Mouse (Mus musculus): ENCODE data around the gene Rasal1. TPM values are rescaled to one million over a fixed set of nuclear protein-coding genes. Genes with fewer than 3 reads are reported as not detected.

The Rasal1 gene
- polyA plus RNA-seq (2014; fragmentation: Nextera tagmentation; extraction: Ambion mirVana) = 0.16 and 0.48 TPM in 2 replicates

GRCm38 (mm10) chr5:120648569-120649373 lies at the start of gene Rasal1:
Gene Rasal1, plus strand, starts transcription at chr5:120648812.
- Histone ChIP-seq H3K4me2 (ENCODE audit: low read depth, severe bottlenecking) (peak within 1 kb of the TSS; percentile 28; the same call in 1 of the 2 replicates), H3K4me1 (ENCODE audit: control insufficient read depth, insufficient read depth, low read length) (peaks cover 7% of the 10 kb centered on the region; the same call in 1 of the 2 replicates), H3K4me3 (ENCODE audit: low read depth, low read length) (0 out of 2 replicates have a peak within 1 kb of the TSS, but pooled peaks have one; percentile 8), H3K27ac (replicated peaks; ENCODE audit: low read depth, low read length) (no peak within 1 kb of the TSS), H3K9ac (ENCODE audit: low read length) (no peak within 1 kb of the TSS), H3K27me3 (ENCODE audit: control insufficient read depth, insufficient read depth, low read length) (peaks cover 35% of the 10 kb centered on the region), H3K9me3 (ENCODE audit: control insufficient read depth, low read length) (no peaks in the 10 kb centered on the region), H3K36me3 (ENCODE audit: control insufficient read depth, insufficient read depth, low read length) (no peaks in the 10 kb centered on the region)
- peak; percentile 67; the same call in 1 of the 2 replicates for ATAC-seq (ENCODE audit: insufficient number of reproducible peaks, low FRiP score, low TSS enrichment, low read depth)
- peak; percentile 53 for DNase-seq (ENCODE audit: low spot score)
- 1% methylated on average over 51 of the region's 53 CpGs for WGBS

- no peak for DNase-seq (ENCODE audit: low spot score)
- H3K4me1 ChIP-seq (ENCODE audit: control insufficient read depth, insufficient read depth, low read length) = no peaks in the 10 kb centered on the region
- no peaks in the 10 kb centered on the region for H3K9me3 ChIP-seq (ENCODE audit: control insufficient read depth, low read length)
- H3K4me2 ChIP-seq (ENCODE audit: low read depth, severe bottlenecking) = no peak overlapping the region
- no peak for ATAC-seq (ENCODE audit: insufficient number of reproducible peaks, low FRiP score, low TSS enrichment, low read depth)
- H3K4me3 ChIP-seq (ENCODE audit: low read depth, low read length) = no peak overlapping the region
- H3K36me3 ChIP-seq (ENCODE audit: control insufficient read depth, insufficient read depth, low read length) = no peaks in the 10 kb centered on the region
- no peak overlapping the region for H3K9ac ChIP-seq (ENCODE audit: low read length)
- H3K27me3 ChIP-seq (ENCODE audit: control insufficient read depth, insufficient read depth, low read length) = no peaks in the 10 kb centered on the region
- 89% methylated on average over 6 of the region's 6 CpGs for WGBS
- no peak overlapping the region for H3K27ac ChIP-seq (replicated peaks; ENCODE audit: low read depth, low read length)
Measured at GRCm38 (mm10) chr5:120599625-120600024, 49.0 kb upstream of the Rasal1 start.

DNA sequence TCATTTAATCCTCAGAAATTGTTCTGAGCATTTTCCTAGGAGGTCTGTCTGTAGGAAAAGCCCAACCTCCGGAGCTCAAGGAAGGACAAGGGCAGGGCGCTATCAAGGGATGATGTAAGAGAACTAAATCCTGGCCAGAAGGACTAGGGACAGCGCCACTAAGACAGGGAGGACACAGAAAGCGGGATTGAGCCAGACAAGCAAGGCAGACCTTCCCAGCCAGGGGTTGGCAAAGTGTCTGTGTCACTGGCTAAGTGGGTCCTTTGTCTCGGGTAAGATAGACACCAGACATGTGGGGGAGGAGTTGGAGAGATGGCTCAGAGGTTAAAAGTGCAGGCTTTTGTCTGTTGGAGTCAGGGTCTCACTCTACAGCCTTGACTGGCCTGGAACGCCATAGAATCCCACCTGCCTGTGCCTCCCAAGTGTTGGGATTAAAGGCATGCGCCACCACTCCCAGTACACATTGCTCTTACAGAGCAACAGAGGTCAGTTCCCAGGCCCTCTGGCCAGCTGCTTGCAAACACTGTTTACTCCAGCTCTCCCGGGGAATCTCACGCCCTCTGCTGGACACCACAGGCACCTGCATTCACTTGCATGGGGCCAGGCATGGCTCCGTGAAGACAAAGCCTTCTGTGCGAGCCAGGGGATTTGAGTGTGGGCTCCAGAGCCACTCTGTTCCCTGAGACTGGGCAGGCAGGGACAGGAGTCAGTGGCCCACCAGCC lies 47.5 kb upstream of the Rasal1 start:
- Histone ChIP-seq H3K4me3 (ENCODE audit: low read depth, low read length) (no peak overlapping the region), H3K9me3 (ENCODE audit: control insufficient read depth, low read length) (no peaks in the 10 kb centered on the region), H3K27me3 (ENCODE audit: control insufficient read depth, insufficient read depth, low read length) (no peaks in the 10 kb centered on the region), H3K27ac (replicated peaks; ENCODE audit: low read depth, low read length) (no peak overlapping the region), H3K9ac (ENCODE audit: low read length) (no peak overlapping the region), H3K4me2 (ENCODE audit: low read depth, severe bottlenecking) (no peak overlapping the region), H3K36me3 (ENCODE audit: control insufficient read depth, insufficient read depth, low read length) (no peaks in the 10 kb centered on the region), H3K4me1 (ENCODE audit: control insufficient read depth, insufficient read depth, low read length) (no peaks in the 10 kb centered on the region)
- ATAC-seq (ENCODE audit: insufficient number of reproducible peaks, low FRiP score, low TSS enrichment, low read depth) (no peak), DNase-seq (ENCODE audit: low spot score) (peak; percentile 57)
- 60% methylated on average over 11 of the region's 11 CpGs for WGBS

- DNase-seq (ENCODE audit: low spot score) (no peak), ATAC-seq (ENCODE audit: insufficient number of reproducible peaks, low FRiP score, low TSS enrichment, low read depth) (no peak)
- no peak overlapping the region for H3K9ac ChIP-seq (ENCODE audit: low read length)
- WGBS = 89% methylated on average over 12 of the region's 12 CpGs
- H3K27me3 ChIP-seq (ENCODE audit: control insufficient read depth, insufficient read depth, low read length) = no peaks in the 10 kb centered on the region
- no peaks in the 10 kb centered on the region for H3K9me3 ChIP-seq (ENCODE audit: control insufficient read depth, low read length)
- H3K4me1 ChIP-seq (ENCODE audit: control insufficient read depth, insufficient read depth, low read length) = no peaks in the 10 kb centered on the region
- H3K4me2 ChIP-seq (ENCODE audit: low read depth, severe bottlenecking) = no peak overlapping the region
- no peaks in the 10 kb centered on the region for H3K36me3 ChIP-seq (ENCODE audit: control insufficient read depth, insufficient read depth, low read length)
- no peak overlapping the region for H3K4me3 ChIP-seq (ENCODE audit: low read depth, low read length)
- H3K27ac ChIP-seq (replicated peaks; ENCODE audit: low read depth, low read length) = no peak overlapping the region
Measured at GRCm38 (mm10) chr5:120602210-120602609, 46.4 kb upstream of the Rasal1 start.

- Histone ChIP-seq H3K36me3 (ENCODE audit: control insufficient read depth, insufficient read depth, low read length) (no peaks in the 10 kb centered on the region), H3K4me1 (ENCODE audit: control insufficient read depth, insufficient read depth, low read length) (no peaks in the 10 kb centered on the region), H3K9me3 (ENCODE audit: control insufficient read depth, low read length) (no peaks in the 10 kb centered on the region), H3K4me3 (ENCODE audit: low read depth, low read length) (no peak overlapping the region), H3K4me2 (ENCODE audit: low read depth, severe bottlenecking) (no peak overlapping the region), H3K27me3 (ENCODE audit: control insufficient read depth, insufficient read depth, low read length) (no peaks in the 10 kb centered on the region), H3K9ac (ENCODE audit: low read length) (no peak overlapping the region), H3K27ac (replicated peaks; ENCODE audit: low read depth, low read length) (no peak overlapping the region)
- ATAC-seq (ENCODE audit: insufficient number of reproducible peaks, low FRiP score, low TSS enrichment, low read depth) (no peak), DNase-seq (ENCODE audit: low spot score) (no peak)
- 65% methylated on average over 7 of the region's 7 CpGs for WGBS
Measured at GRCm38 (mm10) chr5:120603515-120603914, 45.1 kb upstream of the Rasal1 start.

DNA sequence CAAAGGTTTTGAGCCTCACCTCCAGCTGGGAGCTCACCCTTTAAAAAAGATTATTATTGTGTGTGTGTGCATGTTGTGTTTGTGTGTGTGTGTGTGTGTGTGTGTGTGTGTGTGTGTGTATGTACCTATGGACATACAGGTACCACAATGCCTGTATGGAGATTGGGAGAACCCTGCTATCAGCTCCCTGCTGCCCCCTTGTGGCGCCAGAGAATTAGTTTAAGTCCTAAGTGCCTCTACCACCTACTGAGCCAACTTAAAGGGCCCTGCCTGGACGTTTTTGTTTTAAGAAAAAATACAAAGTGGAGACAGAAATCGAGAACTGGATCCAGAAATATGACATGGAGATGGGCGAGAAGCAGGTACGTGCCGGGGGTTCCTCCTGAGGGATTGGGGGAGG lies 43.8 kb upstream of the Rasal1 start:
- peak; percentile 93 for DNase-seq (ENCODE audit: low spot score)
- H3K9me3 ChIP-seq (ENCODE audit: control insufficient read depth, low read length) = no peaks in the 10 kb centered on the region
- H3K4me1 ChIP-seq (ENCODE audit: control insufficient read depth, insufficient read depth, low read length) = no peaks in the 10 kb centered on the region
- H3K27me3 ChIP-seq (ENCODE audit: control insufficient read depth, insufficient read depth, low read length) = no peaks in the 10 kb centered on the region
- H3K36me3 ChIP-seq (ENCODE audit: control insufficient read depth, insufficient read depth, low read length) = no peaks in the 10 kb centered on the region
- 6% methylated on average over 6 of the region's 6 CpGs for WGBS
- H3K27ac ChIP-seq (replicated peaks; ENCODE audit: low read depth, low read length) = no peak overlapping the region
- ATAC-seq (ENCODE audit: insufficient number of reproducible peaks, low FRiP score, low TSS enrichment, low read depth) = no peak
- no peak overlapping the region for H3K9ac ChIP-seq (ENCODE audit: low read length)
- H3K4me2 ChIP-seq (ENCODE audit: low read depth, severe bottlenecking) = peak overlapping the region; percentile 50
- peak overlapping the region; percentile 12 for H3K4me3 ChIP-seq (ENCODE audit: low read depth, low read length)

GRCm38 (mm10) chr5:120605241-120605661 lies 43.4 kb upstream of the Rasal1 start:
- WGBS = 3% methylated on average over 10 of the region's 10 CpGs
- no peak overlapping the region for H3K27ac ChIP-seq (replicated peaks; ENCODE audit: low read depth, low read length)

DNA sequence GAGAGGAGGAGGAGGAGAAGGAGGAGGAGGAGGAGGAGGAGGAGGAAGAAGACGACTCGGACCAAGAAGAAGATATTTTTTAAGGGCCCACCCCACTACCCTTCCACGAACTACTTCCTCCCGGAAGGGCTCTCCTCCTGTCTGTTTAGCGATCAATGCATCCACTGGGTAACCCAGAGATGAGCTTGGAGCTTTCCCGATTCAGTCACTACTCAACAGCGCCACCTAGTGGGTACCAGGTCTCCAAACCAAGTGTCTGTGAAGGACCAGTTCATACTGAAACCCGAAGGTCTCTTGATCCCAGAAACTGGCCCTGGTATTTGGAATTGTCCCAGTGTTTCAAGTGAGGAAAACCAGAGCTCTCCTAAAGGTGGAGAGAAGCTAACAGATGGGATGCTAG lies 42.9 kb upstream of the Rasal1 start:
- Histone ChIP-seq H3K27me3 (ENCODE audit: control insufficient read depth, insufficient read depth, low read length) (no peaks in the 10 kb centered on the region), H3K36me3 (ENCODE audit: control insufficient read depth, insufficient read depth, low read length) (no peaks in the 10 kb centered on the region), H3K9me3 (ENCODE audit: control insufficient read depth, low read length) (no peaks in the 10 kb centered on the region), H3K27ac (replicated peaks; ENCODE audit: low read depth, low read length) (no peak overlapping the region), H3K4me3 (ENCODE audit: low read depth, low read length) (peak overlapping the region; percentile 12), H3K4me2 (ENCODE audit: low read depth, severe bottlenecking) (peak overlapping the region; percentile 50), H3K4me1 (ENCODE audit: control insufficient read depth, insufficient read depth, low read length) (no peaks in the 10 kb centered on the region), H3K9ac (ENCODE audit: low read length) (no peak overlapping the region)
- 2% methylated on average over 8 of the region's 8 CpGs for WGBS
- peak; percentile 52; the same call in 1 of the 2 replicates for ATAC-seq (ENCODE audit: insufficient number of reproducible peaks, low FRiP score, low TSS enrichment, low read depth)
- peak; percentile 95 for DNase-seq (ENCODE audit: low spot score)

More at GRCm38 (mm10) chr5:120605241-120605661, 43.4 kb upstream of the Rasal1 start:
- ATAC-seq (ENCODE audit: insufficient number of reproducible peaks, low FRiP score, low TSS enrichment, low read depth) = no peak
- no peaks in the 10 kb centered on the region for H3K36me3 ChIP-seq (ENCODE audit: control insufficient read depth, insufficient read depth, low read length)
- peak; percentile 38 for DNase-seq (ENCODE audit: low spot score)
- no peaks in the 10 kb centered on the region for H3K4me1 ChIP-seq (ENCODE audit: control insufficient read depth, insufficient read depth, low read length)
- no peak overlapping the region for H3K9ac ChIP-seq (ENCODE audit: low read length)
- H3K9me3 ChIP-seq (ENCODE audit: control insufficient read depth, low read length) = no peaks in the 10 kb centered on the region
- no peaks in the 10 kb centered on the region for H3K27me3 ChIP-seq (ENCODE audit: control insufficient read depth, insufficient read depth, low read length)
- peak overlapping the region; percentile 50 for H3K4me2 ChIP-seq (ENCODE audit: low read depth, severe bottlenecking)
- H3K4me3 ChIP-seq (ENCODE audit: low read depth, low read length) = peak overlapping the region; percentile 12

Data from limb, embryonic 11.5 days (tissue).